Mouse (Mus musculus) megakaryocyte, embryonic 14.5 days (primary cell): ENCODE measurements around the gene Gm38393. TPM values are rescaled to one million over a fixed set of nuclear protein-coding genes. Genes with fewer than 3 reads are reported as not detected.

Source experiments
- H3K27me3 ChIP-seq: replicated peaks from 2 replicates; pipeline ENCODE3; 2012; ENCODE audit warnings: inconsistent platforms
- H3K36me3 ChIP-seq: replicated peaks from 2 replicates; pipeline ENCODE3; 2012; ENCODE audit warnings: low read length, inconsistent platforms, mixed read lengths
- H3K4me1 ChIP-seq: 2 replicates; pipeline ENCODE4 v1.6.1; 2012; ENCODE audit warnings: inconsistent platforms
- H3K4me3 ChIP-seq: replicated peaks from 2 replicates; pipeline ENCODE3; 2012; ENCODE audit warnings: moderate library complexity, mild to moderate bottlenecking, inconsistent platforms
- H3K9me3 ChIP-seq: 2 replicates; pipeline ENCODE4 v1.6.1; 2012; ENCODE audit warnings: inconsistent platforms
- FLI1 ChIP-seq: IDR thresholded peaks from 2 replicates; pipeline ENCODE4 v1.6.1; 2012; ENCODE audit warnings: low read length, inconsistent platforms, mixed read lengths
- GATA1 ChIP-seq: IDR thresholded peaks from 3 replicates; pipeline ENCODE4 v1.6.1; 2012; ENCODE audit warnings: mixed read lengths, low read length, inconsistent platforms, borderline replicate concordance
- polyA plus RNA-seq: library from polyadenylated mRNA; stranded (reverse); fragments of >175 nt; gene quantifications from 2 replicates; pipeline ENCODE4 v1.2.3, GENCODE M21; 2012; ENCODE audit warnings: low replicate concordance; ENCODE audit not compliant: insufficient read depth

The Gm38393 gene
- 7.8 TPM in 1 of 2 replicates, not detected in the other for polyA plus RNA-seq

- Histone ChIP-seq H3K36me3 (no peaks in the 10 kb centered on the region), H3K4me1 (peaks cover 9% of the 10 kb centered on the region), H3K9me3 (peaks cover 17% of the 10 kb centered on the region), H3K27me3 (peaks cover 5% of the 10 kb centered on the region), H3K4me3 (peak within 1 kb of the TSS; percentile 92)
- TF ChIP-seq FLI1 (no peak), GATA1 (no peak)
Measured at GRCm38 (mm10) chr7:60004606-60005330, at the start of gene Gm38393, which contains the start of gene Snurf. Gm38393 (minus strand) TSS chr7:60005064. Snurf (minus strand) TSS chr7:60005049.

GRCm38 (mm10) chr7:60047481-60048201, 42.8 kb upstream of the Gm38393 start:
- Histone ChIP-seq H3K9me3 (peaks cover 4% of the 10 kb centered on the region; the same call in 1 of the 2 replicates), H3K36me3 (no peaks in the 10 kb centered on the region), H3K27me3 (no peaks in the 10 kb centered on the region), H3K4me3 (no peak overlapping the region), H3K4me1 (no peaks in the 10 kb centered on the region)
- TF ChIP-seq FLI1, result no peak
- TF ChIP-seq GATA1, result no peak

GRCm38 (mm10) chr7:60013186-60013585, 8.3 kb upstream of the Gm38393 start:
- Histone ChIP-seq H3K27me3 (no peaks in the 10 kb centered on the region), H3K36me3 (no peaks in the 10 kb centered on the region), H3K4me1 (no peaks in the 10 kb centered on the region), H3K9me3 (no peaks in the 10 kb centered on the region; the same call in 1 of the 2 replicates), H3K4me3 (no peak overlapping the region)
- TF ChIP-seq FLI1 (no peak), GATA1 (no peak)

GRCm38 (mm10) chr7:60007727-60008360, 3.0 kb upstream of the Gm38393 start:
- TF ChIP-seq FLI1 (no peak), GATA1 (no peak)
- Histone ChIP-seq H3K4me1 (peaks cover 9% of the 10 kb centered on the region), H3K36me3 (no peaks in the 10 kb centered on the region), H3K4me3 (no peak overlapping the region), H3K9me3 (peaks cover 15% of the 10 kb centered on the region), H3K27me3 (peaks cover 5% of the 10 kb centered on the region)

DNA sequence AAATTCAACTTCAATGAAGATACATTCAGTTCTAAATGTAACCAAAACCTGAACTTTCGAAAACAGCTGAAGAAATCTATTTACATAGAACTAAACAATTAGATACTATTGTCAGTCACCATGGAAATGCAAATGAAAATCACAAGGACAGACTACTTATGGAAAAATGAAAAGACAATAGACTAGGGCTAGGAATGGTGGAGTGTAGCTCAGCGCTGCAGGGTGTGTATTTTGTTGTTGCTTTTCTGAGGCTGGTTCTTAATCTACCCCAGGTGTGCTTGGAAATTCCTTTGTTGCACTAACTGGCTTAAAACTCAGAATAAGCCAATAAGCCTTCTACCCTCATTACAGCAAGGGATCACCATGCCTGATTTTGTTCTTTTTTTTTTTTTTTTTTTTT, 1.4 kb upstream of the Gm38393 start:
- Histone ChIP-seq H3K36me3 (no peaks in the 10 kb centered on the region), H3K4me3 (no peak overlapping the region)
- TF ChIP-seq FLI1, result no peak
- TF ChIP-seq GATA1, result no peak

DNA sequence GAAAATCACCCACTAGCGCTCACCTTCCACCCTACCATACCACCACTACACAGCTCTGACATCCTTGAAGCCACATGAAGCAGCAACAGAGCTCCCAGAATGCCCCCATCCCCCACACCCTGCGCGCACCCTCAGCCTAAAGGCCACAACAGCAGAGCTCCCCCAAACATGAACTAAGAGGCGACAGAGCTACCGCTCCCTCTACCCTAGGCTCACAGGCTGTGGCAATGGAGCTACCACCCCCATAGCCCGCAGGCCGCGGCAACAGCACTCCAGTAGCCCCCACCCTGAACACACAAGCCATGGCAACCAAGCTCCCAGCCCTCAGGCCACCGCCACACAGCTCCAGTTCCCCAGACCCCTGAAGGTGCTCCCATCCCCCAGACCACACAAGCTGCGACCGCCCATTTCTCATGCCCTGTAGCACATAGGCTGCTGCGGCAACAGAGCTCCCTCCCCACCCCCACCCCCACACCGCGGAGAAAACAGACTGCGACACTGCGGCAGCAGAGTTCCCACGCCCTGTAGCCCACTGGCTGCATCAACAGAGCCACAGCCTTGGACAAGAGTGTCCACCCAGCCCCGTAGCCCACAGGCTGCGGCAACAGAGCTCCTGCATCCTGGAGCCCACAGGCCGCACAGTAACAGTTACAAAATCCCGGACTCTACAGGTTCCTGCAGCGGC, 801 bp downstream of the Gm38393 start:
- TF ChIP-seq FLI1 (no peak), GATA1 (no peak)
- peak overlapping the region; percentile 92 for H3K4me3 ChIP-seq

More for the DNA sequence above, 1.4 kb upstream of the Gm38393 start:
- H3K27me3 ChIP-seq, result peaks cover 5% of the 10 kb centered on the region
- H3K9me3 ChIP-seq, result peaks cover 17% of the 10 kb centered on the region
- peaks cover 9% of the 10 kb centered on the region for H3K4me1 ChIP-seq

DNA sequence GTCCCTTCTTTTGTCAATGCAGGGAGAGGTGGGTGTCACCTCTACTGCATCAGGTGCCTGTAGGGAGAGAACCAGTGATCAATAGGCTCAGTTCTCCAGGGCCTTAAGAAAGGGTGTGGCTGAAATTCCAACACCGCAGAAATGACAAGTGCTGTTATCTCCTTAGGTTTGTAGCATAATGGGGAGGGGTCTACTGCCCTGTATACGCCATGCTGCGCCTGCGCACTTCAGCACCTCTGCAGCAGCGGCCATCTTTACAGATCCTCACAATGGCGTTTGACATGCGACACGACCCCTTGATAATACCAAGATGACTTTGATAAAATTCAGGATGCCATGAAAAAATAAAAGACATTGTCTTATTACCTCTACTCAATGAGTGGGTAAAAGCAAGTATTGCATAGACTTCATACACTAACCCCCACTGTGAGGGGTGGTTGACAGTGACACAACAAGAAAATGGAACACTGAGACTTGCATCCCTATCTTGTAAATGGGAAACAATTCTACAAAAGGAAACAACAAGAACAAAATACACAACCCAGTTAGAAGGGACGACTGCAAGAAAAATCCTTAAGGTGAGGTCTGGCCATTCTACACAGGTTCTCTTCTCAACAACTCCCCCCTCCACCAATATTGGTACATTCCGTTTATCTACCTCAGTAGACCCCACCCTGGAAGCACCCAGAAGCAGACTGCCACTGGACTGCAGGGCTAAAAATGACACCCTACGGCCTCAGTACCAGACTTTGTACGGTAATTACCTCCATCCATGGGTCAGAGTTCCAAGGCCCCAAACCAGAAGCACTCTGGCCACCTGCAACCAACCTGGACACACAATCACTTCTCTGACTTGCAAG, 1.6 kb downstream of the Gm38393 start:
- Histone ChIP-seq H3K4me1 (peaks cover 9% of the 10 kb centered on the region), H3K27me3 (peaks cover 5% of the 10 kb centered on the region), H3K9me3 (peaks cover 17% of the 10 kb centered on the region), H3K4me3 (peak overlapping the region; percentile 92), H3K36me3 (no peaks in the 10 kb centered on the region)
- TF ChIP-seq GATA1 (no peak), FLI1 (no peak)

More for the DNA sequence above, 801 bp downstream of the Gm38393 start:
- Histone ChIP-seq H3K9me3 (peaks cover 17% of the 10 kb centered on the region), H3K4me1 (peaks cover 9% of the 10 kb centered on the region), H3K27me3 (peaks cover 5% of the 10 kb centered on the region), H3K36me3 (no peaks in the 10 kb centered on the region)

GRCm38 (mm10) chr7:59978646-59979045, 26.2 kb downstream of the Gm38393 start:
- no peaks in the 10 kb centered on the region for H3K9me3 ChIP-seq
- H3K4me3 ChIP-seq, result no peak overlapping the region
- H3K27me3 ChIP-seq, result no peaks in the 10 kb centered on the region
- TF ChIP-seq FLI1, result no peak
- no peak for TF ChIP-seq GATA1
- H3K4me1 ChIP-seq, result no peaks in the 10 kb centered on the region
- H3K36me3 ChIP-seq, result no peaks in the 10 kb centered on the region

Other genes with a start within 250 kb of the Gm38393 start
- not detected in 2 replicates for gene Snurf, start within 50 bp of the Gm38393 start, polyA plus RNA-seq
- 9.3 and 31.2 TPM in 2 replicates for gene Snrpn, start 135.2 kb upstream of the Gm38393 start, polyA plus RNA-seq